Mouse (Mus musculus) c-Kit-negative CD71-positive TER-119-positive erythroid progenitor cells, embryonic 14.5 days (primary cell): ENCODE measurements around the gene Mrln.
"Not testable (repeated sequence)": the region's sequence is repeated elsewhere in the genome, so short reads cannot be mapped to it uniquely, and the experiment has no call there.

Experiments used
- DNase-seq: peaks from one replicate; pipeline ENCODE4 v3.0.0-alpha.2; 2013; ENCODE audit warnings: low read depth, low spot score

Gene Mrln

GRCm38 (mm10) chr10:70195279-70195678 lies 9.2 kb upstream of the Mrln start:
- DNase-seq = no peak

DNA sequence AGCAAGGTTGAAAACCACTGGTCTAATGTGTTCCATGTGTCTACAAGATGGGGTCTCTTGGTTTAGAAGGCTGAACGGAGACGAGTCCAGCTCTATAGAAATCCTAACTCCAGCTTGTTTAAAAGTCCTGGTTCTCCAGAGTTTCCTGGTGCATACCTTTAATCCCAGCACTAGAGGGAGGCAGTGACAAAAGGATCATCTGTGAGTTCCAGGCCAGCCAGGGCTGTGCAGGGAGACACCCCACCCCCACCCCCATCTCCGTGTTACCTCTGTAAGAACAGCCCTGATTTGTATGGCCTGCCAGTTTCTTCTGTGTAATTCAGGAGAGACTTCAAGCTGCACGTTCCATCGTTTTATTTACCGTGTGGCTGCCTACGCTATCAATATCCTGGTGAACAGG lies 8.7 kb upstream of the Mrln start:
- no peak for DNase-seq

DNA sequence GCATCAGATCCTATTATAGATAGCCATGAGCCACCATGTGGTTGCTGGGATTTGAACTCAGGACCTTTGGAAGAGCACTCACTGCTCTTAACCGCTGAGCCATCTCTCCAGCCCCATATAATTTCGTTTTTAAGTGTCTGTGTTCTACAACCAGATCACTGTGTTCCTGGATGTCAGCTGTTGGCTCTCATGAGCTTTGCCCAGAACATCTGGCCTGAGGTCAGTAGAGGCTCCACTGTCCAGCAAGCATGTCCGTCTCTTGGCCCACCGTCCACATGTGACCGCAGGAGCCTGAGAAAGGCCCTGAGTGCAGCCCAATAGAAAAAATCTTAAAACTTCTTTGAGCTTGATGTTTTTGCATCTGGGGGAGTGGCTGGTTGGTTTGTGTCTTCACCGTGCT lies 7.8 kb upstream of the Mrln start:
- no peak for DNase-seq

DNA sequence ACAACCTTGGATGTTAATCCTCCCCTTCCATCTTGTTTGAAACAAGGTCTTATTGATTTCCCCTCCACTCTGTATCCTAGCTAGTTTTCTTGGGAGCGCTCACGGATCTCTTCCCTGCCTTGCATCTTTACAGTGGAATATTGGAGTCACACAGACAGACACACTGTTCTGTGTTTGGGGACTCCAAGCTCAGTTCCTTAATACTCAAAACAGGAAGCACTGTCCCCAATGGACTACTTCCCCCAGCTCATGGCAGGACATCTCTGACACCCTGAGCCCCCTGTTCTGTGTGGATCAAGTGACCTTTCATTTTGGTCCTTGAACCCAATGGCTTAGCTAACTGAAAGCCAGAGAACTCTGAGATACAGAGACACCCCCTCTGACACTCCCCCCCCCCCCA lies 6.9 kb upstream of the Mrln start:
- no peak for DNase-seq

- no peak for DNase-seq
Observed at GRCm38 (mm10) chr10:70198012-70198411, 6.5 kb upstream of the Mrln start.

DNA sequence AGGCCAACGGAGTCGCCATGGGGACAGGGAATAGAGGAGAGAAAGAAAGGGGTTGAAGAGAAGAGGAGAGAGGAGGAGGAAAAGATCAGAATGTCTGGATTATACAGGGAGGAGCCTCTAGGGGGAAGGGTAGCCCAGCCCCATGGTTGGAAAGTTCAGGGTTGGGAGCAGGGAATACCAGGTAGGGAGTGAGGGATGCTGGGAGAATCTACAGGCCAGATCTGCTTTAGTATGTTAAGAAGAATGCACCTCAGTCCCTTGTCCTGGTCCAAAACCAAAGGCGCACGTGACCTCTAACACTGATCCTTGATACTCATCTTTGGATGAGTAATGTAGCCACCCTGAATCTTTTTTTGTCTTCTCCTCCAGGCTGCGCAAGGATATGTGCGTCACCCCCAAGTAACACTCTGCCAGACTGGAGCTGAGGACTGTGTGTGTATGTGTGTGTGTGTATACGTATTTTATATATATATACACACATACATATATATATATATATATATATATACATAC lies 5.5 kb upstream of the Mrln start:
- no peak for DNase-seq

- no peak for DNase-seq
Observed at GRCm38 (mm10) chr10:70199466-70200210, 4.8 kb upstream of the Mrln start.

- no peak for DNase-seq
Observed at GRCm38 (mm10) chr10:70200889-70201500, 3.5 kb upstream of the Mrln start.

GRCm38 (mm10) chr10:70211281-70211680 lies 6.8 kb downstream of the Mrln start:
- no peak for DNase-seq

- no peak for DNase-seq
Observed at GRCm38 (mm10) chr10:70220971-70221370, 16.5 kb downstream of the Mrln start.

GRCm38 (mm10) chr10:70222231-70222630 lies 17.8 kb downstream of the Mrln start:
- not testable (repeated sequence) for DNase-seq

DNA sequence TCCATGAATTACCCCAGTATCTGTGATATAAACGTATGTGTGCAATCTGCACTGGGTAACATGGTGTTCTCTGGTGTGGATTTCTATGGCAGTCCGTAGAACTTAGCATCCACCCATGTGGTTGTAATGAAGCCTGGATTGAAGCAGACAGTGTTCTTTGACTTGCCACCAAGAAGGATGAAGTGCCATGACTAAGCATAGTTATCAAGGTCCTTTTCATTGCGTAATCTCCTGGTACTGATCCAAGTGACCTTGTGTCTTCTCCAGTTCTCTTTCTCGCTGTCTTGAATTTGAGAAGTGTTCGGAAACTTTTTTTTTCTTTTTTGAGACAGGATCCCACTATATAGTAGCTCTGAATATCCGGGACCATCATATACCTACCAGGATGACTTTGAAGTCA lies 20.1 kb downstream of the Mrln start:
- DNase-seq = no peak

DNA sequence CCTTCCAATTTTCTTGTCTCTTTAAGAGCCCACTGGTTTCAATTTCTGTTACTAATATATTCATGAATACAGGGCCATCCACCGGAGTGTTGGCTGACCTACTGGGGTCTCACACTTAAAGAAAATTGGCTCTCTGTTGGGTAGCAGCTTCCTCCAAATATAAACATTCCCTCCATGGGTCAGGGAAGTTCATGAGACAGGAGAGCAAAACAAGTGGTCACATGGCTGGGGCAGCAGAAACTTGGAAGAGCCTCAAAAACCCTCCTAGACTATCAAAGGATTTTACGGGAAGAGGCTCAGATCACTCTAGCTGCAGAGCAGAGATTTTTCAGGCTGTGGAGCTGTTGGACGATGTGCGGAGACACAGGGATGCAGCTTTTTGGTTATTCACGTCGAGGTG lies 21.3 kb downstream of the Mrln start:
- DNase-seq = no peak

DNA sequence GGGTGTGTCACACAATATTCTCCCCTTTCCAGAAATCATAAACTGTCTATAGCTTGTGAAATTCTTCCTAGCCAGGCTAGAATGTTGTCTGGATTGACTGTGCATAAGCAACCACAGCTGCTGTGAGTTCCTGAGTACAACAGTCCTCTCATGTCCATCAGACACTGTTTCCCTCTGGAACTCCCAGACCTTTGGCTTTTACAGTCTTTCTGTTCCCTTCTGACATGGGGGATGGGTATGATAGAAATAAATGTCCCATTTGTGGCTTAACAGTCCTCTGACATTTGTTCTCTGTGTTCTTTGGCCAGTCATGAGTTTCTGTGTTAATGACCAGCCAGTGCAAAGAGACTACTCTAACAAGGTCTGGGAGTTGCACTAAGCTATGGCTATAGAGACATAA lies 22.1 kb downstream of the Mrln start:
- DNase-seq = no peak

DNA sequence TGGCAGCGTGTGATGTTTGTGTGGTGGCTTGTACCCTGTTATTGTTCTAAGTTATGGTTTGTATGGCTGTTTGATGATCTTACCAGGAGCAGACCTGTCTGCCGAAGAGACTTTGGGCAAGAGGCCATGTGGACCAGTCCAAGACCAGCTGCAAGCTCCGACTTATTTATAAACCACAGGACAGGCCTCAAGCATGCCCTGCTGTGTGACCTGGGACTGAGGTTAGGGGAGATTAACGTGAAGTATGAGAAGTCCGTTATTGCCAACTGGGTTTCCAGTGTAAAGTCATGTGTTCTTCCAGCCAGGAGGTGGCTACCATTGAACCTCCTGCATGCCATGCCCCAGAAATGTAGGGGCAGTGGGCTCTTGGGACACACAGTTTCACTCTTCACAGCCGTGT lies 25.9 kb downstream of the Mrln start:
- DNase-seq = no peak

DNA sequence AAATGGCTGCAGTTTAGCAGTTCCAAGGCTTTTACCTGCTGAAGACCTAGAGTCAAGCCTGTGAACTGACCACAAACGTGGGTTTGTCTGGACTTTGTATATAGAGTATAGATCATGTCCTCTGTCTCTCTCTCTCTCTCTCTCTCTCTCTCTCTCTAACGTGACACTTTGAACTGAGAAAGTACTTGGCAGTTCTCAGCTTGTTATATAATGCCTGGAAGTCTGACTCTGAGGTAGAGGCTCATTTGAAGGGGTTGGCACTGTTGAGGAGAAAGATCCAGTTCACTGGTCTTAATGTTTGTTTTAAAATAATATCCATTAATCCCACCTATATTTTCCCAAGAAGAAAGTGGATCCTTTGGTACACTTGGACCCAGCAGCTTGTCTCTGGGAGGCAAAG lies 33.5 kb downstream of the Mrln start:
- no peak for DNase-seq

- no peak for DNase-seq
Observed at GRCm38 (mm10) chr10:70242751-70243444, 38.4 kb downstream of the Mrln start.

GRCm38 (mm10) chr10:70244921-70245558 lies 40.6 kb downstream of the Mrln start, which contains the start of gene Slc16a9:
Gene Slc16a9, plus strand, starts transcription at chr10:70245100.
- DNase-seq = no peak

DNA sequence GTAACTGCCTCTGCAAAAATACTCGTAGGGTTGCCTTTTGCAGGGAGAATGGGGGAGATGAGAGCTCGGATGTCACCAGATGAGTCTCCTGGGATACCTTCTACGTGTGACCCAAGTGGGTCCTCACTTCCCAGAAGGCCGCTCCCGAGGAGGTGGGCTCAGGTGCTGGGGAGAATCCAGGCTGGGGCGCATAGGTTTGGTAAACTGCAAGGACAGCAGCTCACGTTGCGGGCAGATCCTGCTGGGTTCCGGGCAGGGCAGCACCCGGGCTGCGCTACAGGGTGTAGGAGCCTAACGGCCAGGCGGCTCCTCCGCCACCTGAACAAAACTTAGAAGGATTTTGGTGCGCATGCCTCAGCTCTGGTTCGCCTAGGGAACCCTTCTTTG lies 41.1 kb downstream of the Mrln start:
- DNase-seq = no peak

DNA sequence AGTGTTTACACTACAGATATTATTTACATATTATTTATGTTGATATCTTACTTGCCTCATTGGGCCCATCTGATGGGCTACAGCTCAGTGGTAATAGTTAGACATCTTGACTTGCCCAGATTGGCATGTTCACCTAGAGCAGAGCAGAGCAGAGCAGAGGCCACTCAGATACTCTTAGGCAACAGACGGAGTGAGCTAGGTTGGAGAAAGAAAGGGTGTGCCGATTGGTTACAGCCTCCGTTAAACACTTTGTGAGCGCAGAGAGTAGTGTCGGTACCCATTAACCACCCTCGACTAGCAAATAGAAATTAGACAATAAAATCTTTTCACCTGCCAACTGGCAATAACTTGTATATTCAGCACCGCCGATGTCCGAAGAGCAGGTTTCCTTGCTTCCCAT lies 41.6 kb downstream of the Mrln start:
- no peak for DNase-seq

DNA sequence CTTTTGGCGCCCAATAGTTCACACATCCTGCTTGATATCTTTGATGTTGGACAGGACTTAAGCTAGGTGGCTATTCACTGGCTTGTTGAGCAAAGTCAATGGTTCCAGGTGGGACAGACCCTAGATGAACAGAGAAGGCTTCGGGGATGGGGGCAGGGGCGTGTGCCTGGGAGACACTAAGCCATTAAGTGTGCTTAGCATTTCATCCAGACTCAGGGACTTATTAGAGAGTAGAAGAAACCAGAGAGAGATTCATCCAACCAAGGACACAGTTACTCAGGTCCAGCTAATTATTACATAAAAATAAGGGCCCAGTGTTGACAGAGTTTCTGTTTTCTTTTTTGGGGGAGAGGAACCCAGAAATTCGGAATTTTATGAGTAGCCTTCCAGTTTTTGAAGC lies 45.9 kb downstream of the Mrln start:
- DNase-seq = no peak

DNA sequence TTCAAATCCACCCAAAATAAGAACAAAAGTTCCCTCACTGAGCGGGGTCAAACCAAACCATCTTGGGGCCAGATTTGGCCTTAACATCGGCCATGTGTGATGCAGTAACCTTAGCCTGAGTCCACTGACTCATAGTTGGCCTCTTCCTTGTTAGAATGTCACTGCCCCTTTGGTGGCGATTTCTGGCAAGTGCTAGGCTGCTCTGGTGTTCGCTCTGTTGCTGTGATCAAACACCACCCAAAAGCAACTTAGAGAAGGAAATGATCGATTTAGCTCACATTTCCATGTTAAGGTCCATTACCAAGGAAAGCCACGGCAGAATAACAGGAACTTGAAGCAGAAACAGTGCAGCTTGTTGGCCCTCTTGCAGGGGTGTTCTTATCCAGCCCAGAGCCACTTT lies 46.3 kb downstream of the Mrln start:
- DNase-seq = no peak
